Mouse (Mus musculus): ENCODE data around the gene Pym1. TPM values are rescaled to one million over a fixed set of nuclear protein-coding genes. Genes with fewer than 3 reads are reported as not detected.

Pym1 gene
- total and polyA plus RNA-seq, 2 experiments from 2014 or later, result 16.5 to 37.1 TPM

GRCm38 (mm10) chr10:128794391-128794790 is 46.7 kb downstream of the Pym1 start:
- Histone ChIP-seq H3K36me3 (replicated peaks; ENCODE audit: control insufficient read depth, insufficient read depth, low read length) (no peaks in the 10 kb centered on the region), H3K9ac (replicated peaks; ENCODE audit: low read depth, low read length) (no peak overlapping the region), H3K9me3 (replicated peaks; ENCODE audit: control insufficient read depth, low read length) (no peaks in the 10 kb centered on the region), H3K27me3 (ENCODE audit: control insufficient read depth, insufficient read depth, low read length) (no peaks in the 10 kb centered on the region), H3K4me1 (ENCODE audit: control insufficient read depth, insufficient read depth) (no peaks in the 10 kb centered on the region), H3K4me3 (ENCODE audit: low read depth, low read length) (no peak overlapping the region), H3K27ac (ENCODE audit: low read depth) (no peak overlapping the region), H3K4me2 (ENCODE audit: low read depth, low read length) (no peak overlapping the region)
- TF ChIP-seq CTCF (IDR thresholded peaks at IDR 0.05; ENCODE audit: low read depth) (no peak), EP300 (IDR thresholded peaks at IDR 0.05; ENCODE audit: low read depth) (no peak)
- WGBS, result 79% methylated on average over 5 of the region's 5 CpGs
- ATAC-seq (ENCODE audit: insufficient read depth, low read depth) (no peak), DNase-seq (ENCODE audit: low spot score) (no peak)

GRCm38 (mm10) chr10:128795581-128795980 is 47.9 kb downstream of the Pym1 start:
- Histone ChIP-seq H3K9me3 (replicated peaks; ENCODE audit: control insufficient read depth, low read length) (no peaks in the 10 kb centered on the region), H3K4me1 (ENCODE audit: control insufficient read depth, insufficient read depth) (no peaks in the 10 kb centered on the region), H3K27me3 (ENCODE audit: control insufficient read depth, insufficient read depth, low read length) (no peaks in the 10 kb centered on the region), H3K9ac (replicated peaks; ENCODE audit: low read depth, low read length) (no peak overlapping the region), H3K27ac (ENCODE audit: low read depth) (no peak overlapping the region), H3K36me3 (replicated peaks; ENCODE audit: control insufficient read depth, insufficient read depth, low read length) (peaks cover 5% of the 10 kb centered on the region), H3K4me3 (ENCODE audit: low read depth, low read length) (no peak overlapping the region), H3K4me2 (ENCODE audit: low read depth, low read length) (no peak overlapping the region)
- DNase-seq (ENCODE audit: low spot score) (no peak), ATAC-seq (ENCODE audit: insufficient read depth, low read depth) (no peak)
- TF ChIP-seq CTCF (IDR thresholded peaks at IDR 0.05; ENCODE audit: low read depth) (no peak), EP300 (IDR thresholded peaks at IDR 0.05; ENCODE audit: low read depth) (no peak)
- WGBS, result 81% methylated on average over 3 of the region's 3 CpGs

- no peak for TF ChIP-seq EP300 (IDR thresholded peaks at IDR 0.05; ENCODE audit: low read depth)
- TF ChIP-seq CTCF (IDR thresholded peaks at IDR 0.05; ENCODE audit: low read depth), result no peak
- Histone ChIP-seq H3K27ac (ENCODE audit: low read depth) (no peak overlapping the region), H3K4me1 (ENCODE audit: control insufficient read depth, insufficient read depth) (peaks cover 6% of the 10 kb centered on the region; the same call in 1 of the 2 replicates), H3K4me3 (ENCODE audit: low read depth, low read length) (no peak overlapping the region), H3K9ac (replicated peaks; ENCODE audit: low read depth, low read length) (no peak overlapping the region), H3K27me3 (ENCODE audit: control insufficient read depth, insufficient read depth, low read length) (no peaks in the 10 kb centered on the region), H3K9me3 (replicated peaks; ENCODE audit: control insufficient read depth, low read length) (no peaks in the 10 kb centered on the region), H3K36me3 (replicated peaks; ENCODE audit: control insufficient read depth, insufficient read depth, low read length) (peaks cover 14% of the 10 kb centered on the region), H3K4me2 (ENCODE audit: low read depth, low read length) (no peak overlapping the region)
- WGBS, result 92% methylated on average over 8 of the region's 8 CpGs
- ATAC-seq (ENCODE audit: insufficient read depth, low read depth), result no peak
- DNase-seq (ENCODE audit: low spot score), result no peak
Measured at GRCm38 (mm10) chr10:128798676-128799075, 51.0 kb downstream of the Pym1 start.

GRCm38 (mm10) chr10:128801981-128802495 is 54.3 kb downstream of the Pym1 start:
- H3K27ac ChIP-seq (ENCODE audit: low read depth), result no peak overlapping the region
- H3K4me3 ChIP-seq (ENCODE audit: low read depth, low read length), result peak overlapping the region; percentile 73; the same call in 1 of the 2 replicates
- H3K9ac ChIP-seq (replicated peaks; ENCODE audit: low read depth, low read length), result no peak overlapping the region
- TF ChIP-seq CTCF (IDR thresholded peaks at IDR 0.05; ENCODE audit: low read depth), result no peak
- no peak for TF ChIP-seq EP300 (IDR thresholded peaks at IDR 0.05; ENCODE audit: low read depth)
- WGBS, result 89% methylated on average over 16 of the region's 16 CpGs
- H3K9me3 ChIP-seq (replicated peaks; ENCODE audit: control insufficient read depth, low read length), result no peaks in the 10 kb centered on the region
- H3K36me3 ChIP-seq (replicated peaks; ENCODE audit: control insufficient read depth, insufficient read depth, low read length), result peaks cover 14% of the 10 kb centered on the region
- DNase-seq (ENCODE audit: low spot score) (no peak), ATAC-seq (ENCODE audit: insufficient read depth, low read depth) (no peak)
- peaks cover 17% of the 10 kb centered on the region for H3K4me1 ChIP-seq (ENCODE audit: control insufficient read depth, insufficient read depth)
- H3K4me2 ChIP-seq (ENCODE audit: low read depth, low read length), result peak overlapping the region; percentile 80; the same call in 1 of the 2 replicates
- no peaks in the 10 kb centered on the region for H3K27me3 ChIP-seq (ENCODE audit: control insufficient read depth, insufficient read depth, low read length)

- TF ChIP-seq EP300 (IDR thresholded peaks at IDR 0.05; ENCODE audit: low read depth) (no peak), CTCF (IDR thresholded peaks at IDR 0.05; ENCODE audit: low read depth) (no peak)
- ATAC-seq (ENCODE audit: insufficient read depth, low read depth), result no peak
- 47% methylated on average over 4 of the region's 4 CpGs for WGBS
- peaks cover 14% of the 10 kb centered on the region for H3K36me3 ChIP-seq (replicated peaks; ENCODE audit: control insufficient read depth, insufficient read depth, low read length)
- peaks cover 27% of the 10 kb centered on the region for H3K4me1 ChIP-seq (ENCODE audit: control insufficient read depth, insufficient read depth)
- H3K27me3 ChIP-seq (ENCODE audit: control insufficient read depth, insufficient read depth, low read length), result no peaks in the 10 kb centered on the region
- peak overlapping the region; percentile 73 for H3K4me3 ChIP-seq (ENCODE audit: low read depth, low read length)
- peak overlapping the region; percentile 80 for H3K4me2 ChIP-seq (ENCODE audit: low read depth, low read length)
- peak overlapping the region; percentile 98; the same call in 1 of the 2 replicates for H3K27ac ChIP-seq (ENCODE audit: low read depth)
- no peaks in the 10 kb centered on the region for H3K9me3 ChIP-seq (replicated peaks; ENCODE audit: control insufficient read depth, low read length)
- H3K9ac ChIP-seq (replicated peaks; ENCODE audit: low read depth, low read length), result peak overlapping the region; percentile 79; the same call in 1 of the 2 replicates
- no peak for DNase-seq (ENCODE audit: low spot score)
Measured at GRCm38 (mm10) chr10:128802956-128803355, 55.3 kb downstream of the Pym1 start.

GRCm38 (mm10) chr10:128803361-128803760 is 55.7 kb downstream of the Pym1 start:
- H3K4me2 ChIP-seq (ENCODE audit: low read depth, low read length), result peak overlapping the region; percentile 80
- peak overlapping the region; percentile 79 for H3K9ac ChIP-seq (replicated peaks; ENCODE audit: low read depth, low read length)
- DNase-seq (ENCODE audit: low spot score), result no peak
- no peak for ATAC-seq (ENCODE audit: insufficient read depth, low read depth)
- H3K27me3 ChIP-seq (ENCODE audit: control insufficient read depth, insufficient read depth, low read length), result no peaks in the 10 kb centered on the region
- H3K4me1 ChIP-seq (ENCODE audit: control insufficient read depth, insufficient read depth), result peaks cover 30% of the 10 kb centered on the region
- H3K9me3 ChIP-seq (replicated peaks; ENCODE audit: control insufficient read depth, low read length), result no peaks in the 10 kb centered on the region
- peaks cover 16% of the 10 kb centered on the region for H3K36me3 ChIP-seq (replicated peaks; ENCODE audit: control insufficient read depth, insufficient read depth, low read length)
- TF ChIP-seq EP300 (IDR thresholded peaks at IDR 0.05; ENCODE audit: low read depth) (no peak), CTCF (IDR thresholded peaks at IDR 0.05; ENCODE audit: low read depth) (no peak)
- WGBS, result 12% methylated on average over 6 of the region's 6 CpGs
- peak overlapping the region; percentile 73 for H3K4me3 ChIP-seq (ENCODE audit: low read depth, low read length)
- H3K27ac ChIP-seq (ENCODE audit: low read depth), result peak overlapping the region; percentile 98
